Mouse (Mus musculus): ENCODE results near the gene Brsk1. TPM values are rescaled to one million over a fixed set of nuclear protein-coding genes. Genes with fewer than 3 reads are reported as not detected.

The Brsk1 gene
- polyA plus RNA-seq, 1 experiment from 2014 or later: 3.0 TPM

DNA sequence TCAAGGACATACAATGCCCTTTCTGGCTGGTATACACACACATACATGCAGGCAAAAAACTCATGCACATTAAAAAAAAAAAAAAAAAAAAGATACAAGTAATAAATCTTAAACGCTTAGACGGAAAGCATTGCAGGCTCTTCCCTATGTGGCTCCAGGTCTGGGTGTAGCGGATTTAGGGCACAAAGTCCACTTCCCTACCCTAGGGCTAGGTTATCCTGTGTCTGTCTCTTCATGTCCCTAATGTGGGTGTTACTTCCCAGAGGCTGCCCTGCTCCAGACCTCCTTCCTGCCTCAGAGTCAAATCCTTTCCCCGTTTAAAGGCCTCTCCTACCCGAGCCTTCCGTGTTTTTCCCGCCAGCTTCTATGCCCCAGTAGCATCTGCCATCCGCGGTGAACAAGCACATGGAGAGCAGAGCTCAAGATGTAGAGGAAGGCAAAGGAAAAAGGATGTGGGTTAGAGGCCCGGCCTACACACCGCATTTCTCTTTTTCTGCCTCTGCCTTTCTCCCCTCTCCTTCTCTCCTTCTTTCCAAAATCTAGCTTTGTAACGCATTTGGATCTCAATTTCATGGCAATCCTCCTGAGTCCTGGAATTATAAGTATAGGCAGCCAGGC is 16.2 kb upstream of the Brsk1 start:
- Histone ChIP-seq H3K4me1 (ENCODE audit: control insufficient read depth, insufficient read depth, low read length) (no peaks in the 10 kb centered on the region), H3K9ac (ENCODE audit: low read depth, low read length) (no peak overlapping the region), H3K4me3 (ENCODE audit: low read length) (no peak overlapping the region), H3K4me2 (replicated peaks; ENCODE audit: low read depth, low read length) (no peak overlapping the region), H3K36me3 (ENCODE audit: control insufficient read depth, insufficient read depth, low read length) (peaks cover 58% of the 10 kb centered on the region), H3K27ac (ENCODE audit: low read depth, low read length) (no peak overlapping the region), H3K9me3 (ENCODE audit: control insufficient read depth, low read length) (no peaks in the 10 kb centered on the region), H3K27me3 (ENCODE audit: control insufficient read depth, insufficient read depth, low read length) (no peaks in the 10 kb centered on the region)
- no peak for ATAC-seq (ENCODE audit: low FRiP score, low TSS enrichment)
- WGBS: 91% methylated on average over 12 of the region's 12 CpGs

GRCm38 (mm10) chr7:4675200-4675599 is 15.2 kb upstream of the Brsk1 start:
- 91% methylated on average over 7 of the region's 7 CpGs for WGBS
- ATAC-seq (ENCODE audit: low FRiP score, low TSS enrichment): no peak
- H3K36me3 ChIP-seq (ENCODE audit: control insufficient read depth, insufficient read depth, low read length): peaks cover 61% of the 10 kb centered on the region

DNA sequence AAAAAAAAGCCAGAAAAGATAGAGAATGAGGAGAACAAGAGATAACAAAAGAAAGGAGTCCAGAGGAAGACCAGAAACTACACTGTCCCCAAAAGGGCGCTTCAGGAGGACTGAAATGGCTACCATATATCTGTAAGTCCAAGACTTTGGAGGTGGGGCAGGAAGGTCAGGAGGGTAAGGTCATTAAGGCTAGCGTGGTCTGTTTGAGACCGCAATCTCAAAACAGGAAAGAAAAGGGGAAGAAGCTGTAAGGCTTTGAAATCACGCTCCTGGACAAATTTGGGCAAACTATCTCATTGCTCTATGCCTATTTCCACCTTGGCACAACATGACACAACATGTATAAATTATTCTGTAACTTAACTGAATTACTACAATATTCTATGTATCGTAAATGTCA is 7.1 kb upstream of the Brsk1 start:
- Histone ChIP-seq H3K27ac (ENCODE audit: low read depth, low read length) (no peak overlapping the region), H3K9ac (ENCODE audit: low read depth, low read length) (no peak overlapping the region), H3K36me3 (ENCODE audit: control insufficient read depth, insufficient read depth, low read length) (peaks cover 19% of the 10 kb centered on the region), H3K9me3 (ENCODE audit: control insufficient read depth, low read length) (no peaks in the 10 kb centered on the region), H3K27me3 (ENCODE audit: control insufficient read depth, insufficient read depth, low read length) (no peaks in the 10 kb centered on the region), H3K4me3 (ENCODE audit: low read length) (no peak overlapping the region), H3K4me1 (ENCODE audit: control insufficient read depth, insufficient read depth, low read length) (peaks cover 7% of the 10 kb centered on the region; the same call in 1 of the 2 replicates), H3K4me2 (replicated peaks; ENCODE audit: low read depth, low read length) (no peak overlapping the region)
- WGBS: 81% methylated on average over 5 of the region's 5 CpGs
- ATAC-seq (ENCODE audit: low FRiP score, low TSS enrichment): no peak

More at GRCm38 (mm10) chr7:4675200-4675599, 15.2 kb upstream of the Brsk1 start:
- H3K9ac ChIP-seq (ENCODE audit: low read depth, low read length): no peak overlapping the region
- H3K4me1 ChIP-seq (ENCODE audit: control insufficient read depth, insufficient read depth, low read length): no peaks in the 10 kb centered on the region
- H3K4me3 ChIP-seq (ENCODE audit: low read length): no peak overlapping the region
- H3K27ac ChIP-seq (ENCODE audit: low read depth, low read length): no peak overlapping the region
- H3K4me2 ChIP-seq (replicated peaks; ENCODE audit: low read depth, low read length): no peak overlapping the region
- H3K27me3 ChIP-seq (ENCODE audit: control insufficient read depth, insufficient read depth, low read length): no peaks in the 10 kb centered on the region
- no peaks in the 10 kb centered on the region for H3K9me3 ChIP-seq (ENCODE audit: control insufficient read depth, low read length)

- Histone ChIP-seq H3K9ac (ENCODE audit: low read depth, low read length) (peak overlapping the region; percentile 50), H3K27ac (ENCODE audit: low read depth, low read length) (0 out of 2 replicates have a peak overlapping the region, but pooled peaks have one; percentile 52), H3K4me1 (ENCODE audit: control insufficient read depth, insufficient read depth, low read length) (peaks cover 7% of the 10 kb centered on the region; the same call in 1 of the 2 replicates), H3K27me3 (ENCODE audit: control insufficient read depth, insufficient read depth, low read length) (no peaks in the 10 kb centered on the region), H3K36me3 (ENCODE audit: control insufficient read depth, insufficient read depth, low read length) (peaks cover 19% of the 10 kb centered on the region), H3K9me3 (ENCODE audit: control insufficient read depth, low read length) (no peaks in the 10 kb centered on the region), H3K4me2 (replicated peaks; ENCODE audit: low read depth, low read length) (peak overlapping the region; percentile 78), H3K4me3 (ENCODE audit: low read length) (peak overlapping the region; percentile 83)
- no peak for ATAC-seq (ENCODE audit: low FRiP score, low TSS enrichment)
- 2% methylated on average over 13 of the region's 13 CpGs for WGBS
These were observed 6.2 kb upstream of the Brsk1 start for GRCm38 (mm10) chr7:4684203-4684602.

DNA sequence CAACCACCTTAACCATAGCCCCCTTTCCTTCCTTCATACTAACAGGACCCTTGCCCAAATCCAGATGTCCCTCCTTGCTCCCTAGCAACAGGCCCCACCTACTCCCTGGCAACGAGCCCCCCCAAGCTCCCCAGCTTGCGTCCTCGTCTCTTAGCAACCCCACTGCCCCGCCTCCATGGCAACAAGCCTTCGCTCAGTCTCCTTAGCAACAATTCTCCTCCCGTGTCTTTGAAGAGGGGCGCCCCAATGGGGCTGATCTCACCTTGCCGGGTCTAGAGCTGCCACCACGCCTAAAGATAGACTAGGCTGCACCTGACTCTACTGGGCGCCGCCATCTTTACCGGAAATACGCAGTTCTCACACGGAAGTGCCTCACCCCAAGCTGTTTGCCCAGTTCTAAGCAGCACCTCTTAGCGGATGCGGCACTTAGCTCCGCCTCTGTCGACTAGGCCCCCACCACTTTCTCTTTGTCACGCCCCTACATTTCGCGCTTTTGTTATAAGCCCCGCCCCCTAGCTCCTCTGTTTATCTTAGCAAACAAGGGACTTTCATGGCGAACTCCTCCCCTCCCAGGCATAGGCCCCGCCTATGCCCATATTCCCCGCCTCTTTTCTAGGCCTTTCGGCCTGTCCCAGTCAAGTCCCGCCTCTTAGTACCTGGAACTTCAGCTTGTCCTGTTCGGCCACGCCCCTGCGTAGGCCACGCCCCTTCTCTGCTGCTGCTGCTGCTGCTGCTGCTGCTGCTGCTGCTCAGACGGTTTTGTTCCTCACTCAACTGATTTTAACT is 5.6 kb upstream of the Brsk1 start, which contains the start of gene Hspbp1:
TSS of gene Hspbp1 (minus strand) at position 437 of the 786 bp plus-strand sequence.
- peak; percentile 98 for ATAC-seq (ENCODE audit: low FRiP score, low TSS enrichment)
- peak within 1 kb of the TSS; percentile 50 for H3K9ac ChIP-seq (ENCODE audit: low read depth, low read length)
- H3K9me3 ChIP-seq (ENCODE audit: control insufficient read depth, low read length): no peaks in the 10 kb centered on the region
- peaks cover 17% of the 10 kb centered on the region for H3K36me3 ChIP-seq (ENCODE audit: control insufficient read depth, insufficient read depth, low read length)
- H3K4me3 ChIP-seq (ENCODE audit: low read length): peak within 1 kb of the TSS; percentile 83
- peak within 1 kb of the TSS; percentile 78 for H3K4me2 ChIP-seq (replicated peaks; ENCODE audit: low read depth, low read length)
- H3K27ac ChIP-seq (ENCODE audit: low read depth, low read length): peak within 1 kb of the TSS; percentile 52; the same call in 1 of the 2 replicates
- H3K27me3 ChIP-seq (ENCODE audit: control insufficient read depth, insufficient read depth, low read length): no peaks in the 10 kb centered on the region
- H3K4me1 ChIP-seq (ENCODE audit: control insufficient read depth, insufficient read depth, low read length): peaks cover 7% of the 10 kb centered on the region; the same call in 1 of the 2 replicates
- under 1% methylated on average over 32 of the region's 32 CpGs for WGBS

DNA sequence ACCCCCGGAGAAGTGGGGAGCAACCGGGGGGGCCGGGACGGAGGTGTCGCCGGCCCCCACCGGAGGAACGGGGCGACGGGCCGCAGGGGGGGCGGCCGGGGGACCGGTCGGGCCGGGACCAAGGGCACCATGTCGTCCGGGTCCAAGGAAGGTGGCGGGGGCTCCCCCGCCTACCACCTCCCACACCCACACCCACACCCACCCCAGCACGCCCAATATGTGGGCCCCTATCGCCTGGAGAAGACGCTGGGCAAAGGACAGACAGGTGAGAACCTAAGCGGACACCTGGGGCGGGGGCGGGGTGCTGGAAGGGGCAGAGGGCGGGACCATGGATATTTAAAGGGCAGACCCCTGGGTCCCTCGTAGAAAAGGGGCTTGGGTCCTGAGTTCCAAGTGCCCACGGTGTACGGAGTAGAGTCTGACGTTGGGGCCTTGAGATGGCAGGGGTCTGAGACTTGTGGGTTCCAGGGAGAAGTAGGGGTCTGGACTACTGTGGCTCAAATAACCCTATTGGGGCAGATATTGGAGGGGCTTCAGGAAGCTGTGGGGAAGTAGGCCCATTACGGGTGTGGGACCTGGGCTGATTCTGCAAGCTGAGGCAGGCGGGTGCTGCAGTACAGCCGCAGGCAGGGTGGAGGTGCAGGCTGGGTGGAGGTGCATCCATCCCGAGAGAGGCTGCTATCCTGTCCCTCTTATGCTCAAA is 698 bp downstream of the Brsk1 start:
- ATAC-seq (ENCODE audit: low FRiP score, low TSS enrichment): peak; percentile 50
- no peaks in the 10 kb centered on the region for H3K9me3 ChIP-seq (ENCODE audit: control insufficient read depth, low read length)
- H3K4me2 ChIP-seq (replicated peaks; ENCODE audit: low read depth, low read length): peak overlapping the region; percentile 94
- no peaks in the 10 kb centered on the region for H3K27me3 ChIP-seq (ENCODE audit: control insufficient read depth, insufficient read depth, low read length)
- H3K9ac ChIP-seq (ENCODE audit: low read depth, low read length): peak overlapping the region; percentile 100
- peaks cover 29% of the 10 kb centered on the region for H3K36me3 ChIP-seq (ENCODE audit: control insufficient read depth, insufficient read depth, low read length)
- H3K4me1 ChIP-seq (ENCODE audit: control insufficient read depth, insufficient read depth, low read length): no peaks in the 10 kb centered on the region
- H3K4me3 ChIP-seq (ENCODE audit: low read length): peak overlapping the region; percentile 88
- 4% methylated on average over 26 of the region's 35 CpGs for WGBS
- H3K27ac ChIP-seq (ENCODE audit: low read depth, low read length): peak overlapping the region; percentile 86

DNA sequence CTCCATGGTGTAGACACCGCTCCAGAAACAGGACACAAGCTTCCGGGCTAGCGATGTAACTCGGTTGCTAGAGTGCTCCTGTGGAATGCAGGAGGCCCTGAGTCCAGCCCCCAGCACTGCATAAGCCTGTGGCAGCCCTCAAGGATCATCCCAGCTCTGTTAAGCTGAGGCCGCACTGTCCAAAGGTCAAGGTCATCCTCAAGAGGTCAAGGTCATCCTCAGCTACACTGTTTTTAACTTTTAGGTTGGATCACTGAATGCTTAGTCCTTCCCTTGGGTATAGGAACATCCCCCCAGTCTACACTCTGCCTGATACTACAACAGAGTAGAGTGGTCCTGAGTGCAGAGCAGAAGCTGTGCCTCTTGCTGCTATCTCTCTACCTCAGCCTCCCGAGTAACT is 2.6 kb downstream of the Brsk1 start:
- Histone ChIP-seq H3K36me3 (ENCODE audit: control insufficient read depth, insufficient read depth, low read length) (peaks cover 39% of the 10 kb centered on the region), H3K4me2 (replicated peaks; ENCODE audit: low read depth, low read length) (no peak overlapping the region), H3K4me1 (ENCODE audit: control insufficient read depth, insufficient read depth, low read length) (no peaks in the 10 kb centered on the region), H3K9ac (ENCODE audit: low read depth, low read length) (no peak overlapping the region), H3K27ac (ENCODE audit: low read depth, low read length) (no peak overlapping the region), H3K4me3 (ENCODE audit: low read length) (no peak overlapping the region), H3K9me3 (ENCODE audit: control insufficient read depth, low read length) (no peaks in the 10 kb centered on the region), H3K27me3 (ENCODE audit: control insufficient read depth, insufficient read depth, low read length) (no peaks in the 10 kb centered on the region)
- no peak for ATAC-seq (ENCODE audit: low FRiP score, low TSS enrichment)
- whole genome bisulfite sequencing: 95% methylated on average over 6 of the region's 6 CpGs

DNA sequence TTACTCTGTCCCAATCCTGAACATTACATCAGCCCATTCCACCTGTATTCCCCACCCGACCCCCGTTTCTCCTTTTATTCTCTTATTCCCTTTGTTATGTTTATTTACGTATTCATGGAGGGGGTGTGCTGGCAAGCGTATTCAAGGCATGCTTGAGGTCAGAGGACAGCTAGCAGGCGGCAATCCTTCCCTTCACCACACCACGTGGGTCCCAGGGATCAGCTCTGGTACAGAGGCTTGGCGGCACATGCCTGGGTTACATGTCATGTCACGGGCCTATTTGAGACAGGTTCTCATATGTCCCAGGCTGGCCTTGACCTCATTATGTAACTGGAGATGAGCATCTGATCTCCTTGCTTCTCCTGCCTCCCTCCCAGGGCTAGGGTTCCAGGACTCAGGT is 11.9 kb downstream of the Brsk1 start:
- 53% methylated on average over 8 of the region's 8 CpGs for WGBS
- peak; percentile 40; the same call in 1 of the 2 replicates for ATAC-seq (ENCODE audit: low FRiP score, low TSS enrichment)
- Histone ChIP-seq H3K27ac (ENCODE audit: low read depth, low read length) (no peak overlapping the region), H3K9me3 (ENCODE audit: control insufficient read depth, low read length) (no peaks in the 10 kb centered on the region), H3K36me3 (ENCODE audit: control insufficient read depth, insufficient read depth, low read length) (peaks cover 47% of the 10 kb centered on the region), H3K4me1 (ENCODE audit: control insufficient read depth, insufficient read depth, low read length) (no peaks in the 10 kb centered on the region), H3K9ac (ENCODE audit: low read depth, low read length) (no peak overlapping the region), H3K27me3 (ENCODE audit: control insufficient read depth, insufficient read depth, low read length) (no peaks in the 10 kb centered on the region), H3K4me3 (ENCODE audit: low read length) (no peak overlapping the region), H3K4me2 (replicated peaks; ENCODE audit: low read depth, low read length) (no peak overlapping the region)

Measured in kidney, embryonic 14.5 days (tissue).